Mouse (Mus musculus): ENCODE measurements around the gene Car9.

GRCm38 (mm10) chr4:43533270-43533669, 26.5 kb downstream of the Car9 start:
- no peak for TF ChIP-seq POLR2A (IDR thresholded peaks at IDR 0.05; ENCODE audit: extremely low read depth, insufficient read depth, low read length)
- TF ChIP-seq CTCF (IDR thresholded peaks at IDR 0.05; ENCODE audit: low read depth, low read length), result no peak
